Mouse (Mus musculus): ENCODE data around the gene Afmid. TPM values are rescaled to one million over a fixed set of nuclear protein-coding genes. Genes with fewer than 3 reads are reported as not detected.
"Not testable (repeated sequence)": the region's sequence is repeated elsewhere in the genome, so short reads cannot be mapped to it uniquely, and the experiment has no call there.

The Afmid gene
- total and polyA plus RNA-seq, 2 experiments from 2014 or later: 9.1 to 11.1 TPM

GRCm38 (mm10) chr11:117782705-117783034 is 43.1 kb upstream of the Afmid start:
- H3K4me3 ChIP-seq (ENCODE audit: low read depth, low read length): peak overlapping the region; percentile 23
- TF ChIP-seq CTCF (IDR thresholded peaks at IDR 0.05): no peak
- ATAC-seq (ENCODE audit: low FRiP score): no peak
- H3K9me3 ChIP-seq (ENCODE audit: low read length): no peaks in the 10 kb centered on the region
- H3K36me3 ChIP-seq (ENCODE audit: insufficient read depth, low read length): no peaks in the 10 kb centered on the region
- 0 out of 2 replicates have a peak overlapping the region, but pooled peaks have one; percentile 33 for H3K9ac ChIP-seq (replicated peaks; ENCODE audit: low read length, poor library complexity, severe bottlenecking)
- no peaks in the 10 kb centered on the region; the same call in 1 of the 2 replicates for H3K4me1 ChIP-seq (ENCODE audit: insufficient read depth, low read length)
- no peak overlapping the region for H3K27ac ChIP-seq (ENCODE audit: low read depth, low read length)
- H3K4me2 ChIP-seq (ENCODE audit: low read depth, low read length, poor library complexity, severe bottlenecking): peak overlapping the region; percentile 54
- H3K27me3 ChIP-seq (ENCODE audit: insufficient read depth, low read length): peaks cover 28% of the 10 kb centered on the region
- 58% methylated on average over 9 of the region's 9 CpGs for WGBS
- DNase-seq (ENCODE audit: low spot score): no peak

DNA sequence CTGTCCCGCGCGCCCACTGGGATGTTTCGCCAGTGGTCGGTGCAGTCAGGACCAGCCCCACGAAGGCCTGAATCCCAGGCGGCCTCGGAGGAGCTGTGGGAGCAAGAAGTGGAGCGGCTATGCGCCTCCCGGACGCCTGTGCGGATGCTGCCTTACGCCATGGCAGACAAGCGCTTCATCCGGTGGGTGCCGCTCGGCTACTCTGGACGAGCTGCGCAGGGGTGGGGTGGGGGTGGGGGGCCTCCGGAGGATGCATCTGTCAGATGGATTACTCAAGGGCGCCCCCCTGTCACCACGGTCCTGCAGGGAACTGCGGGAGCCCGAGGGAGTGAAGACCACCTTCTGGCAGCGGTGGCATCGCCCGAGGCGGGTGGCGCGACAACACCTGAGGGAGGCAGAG is 42.6 kb upstream of the Afmid start:
- H3K4me1 ChIP-seq (ENCODE audit: insufficient read depth, low read length): no peaks in the 10 kb centered on the region; the same call in 1 of the 2 replicates
- H3K4me3 ChIP-seq (ENCODE audit: low read depth, low read length): peak overlapping the region; percentile 23
- 5% methylated on average over 31 of the region's 31 CpGs for WGBS
- no peaks in the 10 kb centered on the region for H3K9me3 ChIP-seq (ENCODE audit: low read length)
- peak overlapping the region; percentile 54 for H3K4me2 ChIP-seq (ENCODE audit: low read depth, low read length, poor library complexity, severe bottlenecking)
- peak; percentile 64 for TF ChIP-seq CTCF (IDR thresholded peaks at IDR 0.05)
- no peaks in the 10 kb centered on the region for H3K36me3 ChIP-seq (ENCODE audit: insufficient read depth, low read length)
- H3K27ac ChIP-seq (ENCODE audit: low read depth, low read length): no peak overlapping the region
- peak; percentile 31; the same call in 1 of the 2 replicates for ATAC-seq (ENCODE audit: low FRiP score)
- H3K9ac ChIP-seq (replicated peaks; ENCODE audit: low read length, poor library complexity, severe bottlenecking): peak overlapping the region; percentile 33; the same call in 1 of the 2 replicates
- H3K27me3 ChIP-seq (ENCODE audit: insufficient read depth, low read length): peaks cover 28% of the 10 kb centered on the region
- peak; percentile 67 for DNase-seq (ENCODE audit: low spot score)

- no peak for DNase-seq (ENCODE audit: low spot score)
- WGBS: 42% methylated on average over 10 of the region's 10 CpGs
- H3K4me1 ChIP-seq (ENCODE audit: insufficient read depth, low read length): no peaks in the 10 kb centered on the region; the same call in 1 of the 2 replicates
- H3K27me3 ChIP-seq (ENCODE audit: insufficient read depth, low read length): peaks cover 28% of the 10 kb centered on the region
- TF ChIP-seq CTCF (IDR thresholded peaks at IDR 0.05): no peak
- H3K27ac ChIP-seq (ENCODE audit: low read depth, low read length): no peak overlapping the region
- H3K9me3 ChIP-seq (ENCODE audit: low read length): no peaks in the 10 kb centered on the region
- H3K4me3 ChIP-seq (ENCODE audit: low read depth, low read length): peak overlapping the region; percentile 23; the same call in 1 of the 2 replicates
- H3K4me2 ChIP-seq (ENCODE audit: low read depth, low read length, poor library complexity, severe bottlenecking): peak overlapping the region; percentile 54
- no peak for ATAC-seq (ENCODE audit: low FRiP score)
- no peak overlapping the region; the same call in 1 of the 2 replicates for H3K9ac ChIP-seq (replicated peaks; ENCODE audit: low read length, poor library complexity, severe bottlenecking)
- no peaks in the 10 kb centered on the region for H3K36me3 ChIP-seq (ENCODE audit: insufficient read depth, low read length)
Measured at GRCm38 (mm10) chr11:117783683-117784309, 41.9 kb upstream of the Afmid start.

GRCm38 (mm10) chr11:117786294-117786693 is 39.4 kb upstream of the Afmid start:
- H3K9me3 ChIP-seq (ENCODE audit: low read length): no peaks in the 10 kb centered on the region
- no peak overlapping the region for H3K4me3 ChIP-seq (ENCODE audit: low read depth, low read length)
- no peak overlapping the region for H3K27ac ChIP-seq (ENCODE audit: low read depth, low read length)
- no peak overlapping the region for H3K4me2 ChIP-seq (ENCODE audit: low read depth, low read length, poor library complexity, severe bottlenecking)
- DNase-seq (ENCODE audit: low spot score): peak; percentile 63
- no peaks in the 10 kb centered on the region for H3K36me3 ChIP-seq (ENCODE audit: insufficient read depth, low read length)
- 10% methylated on average over 10 of the region's 10 CpGs for WGBS
- no peak for ATAC-seq (ENCODE audit: low FRiP score)
- H3K4me1 ChIP-seq (ENCODE audit: insufficient read depth, low read length): no peaks in the 10 kb centered on the region; the same call in 1 of the 2 replicates
- H3K27me3 ChIP-seq (ENCODE audit: insufficient read depth, low read length): peaks cover 14% of the 10 kb centered on the region
- peak; percentile 70 for TF ChIP-seq CTCF (IDR thresholded peaks at IDR 0.05)
- no peak overlapping the region for H3K9ac ChIP-seq (replicated peaks; ENCODE audit: low read length, poor library complexity, severe bottlenecking)

DNA sequence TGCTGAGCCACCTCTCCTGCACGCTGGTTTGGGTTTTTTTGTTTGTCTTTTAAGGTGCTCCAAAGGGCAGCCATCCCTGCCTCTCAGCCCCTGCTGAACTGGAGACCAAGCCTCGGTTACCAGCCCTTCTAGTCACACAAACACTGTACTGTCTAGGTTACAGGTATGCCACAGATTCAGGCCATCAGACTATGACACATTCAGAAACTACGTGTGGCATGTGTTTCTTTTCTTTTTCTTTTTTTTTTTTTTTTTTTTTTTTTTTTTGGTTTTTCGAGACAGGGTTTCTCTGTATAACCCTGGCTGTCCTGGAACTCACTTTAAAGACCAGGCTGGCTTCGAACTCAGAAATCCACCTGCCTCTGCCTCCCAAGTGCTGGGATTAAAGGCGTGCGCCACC is 37.2 kb upstream of the Afmid start:
- H3K27me3 ChIP-seq (ENCODE audit: insufficient read depth, low read length); H3K9me3 ChIP-seq (ENCODE audit: low read length); H3K4me1 ChIP-seq (ENCODE audit: insufficient read depth, low read length); DNase-seq (ENCODE audit: low spot score); H3K27ac ChIP-seq (ENCODE audit: low read depth, low read length); H3K36me3 ChIP-seq (ENCODE audit: insufficient read depth, low read length); H3K4me3 ChIP-seq (ENCODE audit: low read depth, low read length); H3K9ac ChIP-seq (replicated peaks; ENCODE audit: low read length, poor library complexity, severe bottlenecking); ATAC-seq (ENCODE audit: low FRiP score); H3K4me2 ChIP-seq (ENCODE audit: low read depth, low read length, poor library complexity, severe bottlenecking): not testable (repeated sequence)
- 81% methylated on average over 7 of the region's 7 CpGs for WGBS

GRCm38 (mm10) chr11:117790286-117790685 is 35.4 kb upstream of the Afmid start:
- DNase-seq (ENCODE audit: low spot score) (peak; percentile 50), ATAC-seq (ENCODE audit: low FRiP score) (no peak)
- H3K27me3 ChIP-seq (ENCODE audit: insufficient read depth, low read length): no peaks in the 10 kb centered on the region
- no peaks in the 10 kb centered on the region for H3K36me3 ChIP-seq (ENCODE audit: insufficient read depth, low read length)
- no peak overlapping the region for H3K9ac ChIP-seq (replicated peaks; ENCODE audit: low read length, poor library complexity, severe bottlenecking)
- no peak overlapping the region for H3K4me2 ChIP-seq (ENCODE audit: low read depth, low read length, poor library complexity, severe bottlenecking)
- H3K9me3 ChIP-seq (ENCODE audit: low read length): no peaks in the 10 kb centered on the region
- peak; percentile 73 for TF ChIP-seq CTCF (IDR thresholded peaks at IDR 0.05)
- H3K27ac ChIP-seq (ENCODE audit: low read depth, low read length): no peak overlapping the region
- no peaks in the 10 kb centered on the region for H3K4me1 ChIP-seq (ENCODE audit: insufficient read depth, low read length)
- H3K4me3 ChIP-seq (ENCODE audit: low read depth, low read length): no peak overlapping the region
- 6% methylated on average over 14 of the region's 14 CpGs for WGBS

Measured in midbrain, postnatal 0 days (tissue).